Mouse (Mus musculus) myocyte (in vitro differentiated cells): ENCODE data around the gene Coro2a. TPM values are rescaled to one million over a fixed set of nuclear protein-coding genes. Genes with fewer than 3 reads are reported as not detected.

ENCODE experiments used
- H3K27me3 ChIP-seq: one replicate; pipeline ENCODE4 v1.6.1; 2011; ENCODE audit not compliant: control insufficient read depth, insufficient read depth, insufficient read length
- H3K36me3 ChIP-seq: one replicate; pipeline ENCODE4 v1.6.1; 2011; ENCODE audit not compliant: control insufficient read depth, insufficient read depth
- H3K4me2 ChIP-seq: one replicate; pipeline ENCODE4 v1.6.1; 2011; ENCODE audit warnings: low read depth, control low read depth
- H3K4me3 ChIP-seq: one replicate; pipeline ENCODE4 v1.5.1; 2011; ENCODE audit warnings: mild to moderate bottlenecking, control low read depth, moderate library complexity
- H3K79me2 ChIP-seq: one replicate; pipeline ENCODE4 v1.6.1; 2011; ENCODE audit not compliant: control insufficient read depth, insufficient read depth
- H3ac ChIP-seq: one replicate; pipeline ENCODE4 v1.6.1; 2011; ENCODE audit not compliant: control insufficient read depth, insufficient read length
- CEBPB ChIP-seq: IDR thresholded peaks from 2 replicates; pipeline ENCODE4 v1.6.1; 2011; ENCODE audit warnings: mild to moderate bottlenecking, moderate library complexity; ENCODE audit not compliant: poor library complexity, insufficient read depth, severe bottlenecking
- E2F4 ChIP-seq: IDR thresholded peaks from one replicate; pipeline ENCODE4 v1.6.1; 2011; ENCODE audit warnings: mild to moderate bottlenecking, control low read depth, moderate library complexity; ENCODE audit not compliant: insufficient read depth
- MAX ChIP-seq: IDR thresholded peaks from one replicate; pipeline ENCODE4 v1.6.1; 2011; ENCODE audit warnings: low read depth, mild to moderate bottlenecking, control low read depth
- MYOD1 ChIP-seq, 3 experiments: IDR thresholded peaks; one replicate each; pipeline ENCODE4 v1.6.1; 2011; ENCODE audit warnings: control low read depth in 2 of 3, low read depth in 2 of 3, mild to moderate bottlenecking in 2 of 3, moderate library complexity in 1 of 3; ENCODE audit not compliant: insufficient read length in 2 of 3, control insufficient read depth in 1 of 3
- MYOG ChIP-seq, 3 experiments: IDR thresholded peaks; one replicate each; pipeline ENCODE4 v1.6.1; 2011; ENCODE audit warnings: control low read depth in 2 of 3, low read depth in 2 of 3, mild to moderate bottlenecking in 2 of 3; ENCODE audit not compliant: insufficient read length in 2 of 3, control insufficient read depth in 1 of 3, insufficient read depth in 1 of 3
- POLR2A ChIP-seq: IDR thresholded peaks from one replicate; pipeline ENCODE4 v1.6.1; 2011; ENCODE audit warnings: low read depth, mild to moderate bottlenecking, control low read depth, moderate library complexity; ENCODE audit not compliant: insufficient read length
- POLR2AphosphoS2 ChIP-seq: IDR thresholded peaks from one replicate; pipeline ENCODE4 v1.6.1; 2011; ENCODE audit warnings: low read depth, control low read depth; ENCODE audit not compliant: insufficient read length
- REST ChIP-seq: IDR thresholded peaks from one replicate; pipeline ENCODE4 v1.6.1; 2011; ENCODE audit warnings: mild to moderate bottlenecking, control low read depth, moderate library complexity; ENCODE audit not compliant: insufficient read depth, insufficient read length
- SRF ChIP-seq: IDR thresholded peaks from one replicate; pipeline ENCODE4 v1.6.1; 2011; ENCODE audit warnings: low read depth; ENCODE audit not compliant: control insufficient read depth, insufficient read length
- TCF12 ChIP-seq: IDR thresholded peaks from one replicate; pipeline ENCODE4 v1.6.1; 2011; ENCODE audit warnings: mild to moderate bottlenecking, control low read depth; ENCODE audit not compliant: poor library complexity, insufficient read depth, severe bottlenecking
- TCF3 ChIP-seq: IDR thresholded peaks from one replicate; pipeline ENCODE4 v1.6.1; 2011; ENCODE audit warnings: low read depth, control low read depth; ENCODE audit not compliant: insufficient read length
- USF1 ChIP-seq: IDR thresholded peaks from one replicate; pipeline ENCODE4 v1.6.1; 2011; ENCODE audit warnings: low read depth, mild to moderate bottlenecking, control low read depth, moderate library complexity
- polyA plus RNA-seq: library from polyadenylated mRNA; unstranded; fragments of >200 nt; fragmentation: generic; extraction: Trizol; gene quantifications from one replicate; pipeline ENCODE4 v1.2.1, GENCODE M21; 2012; ENCODE audit warnings: missing spikeins

Gene Coro2a
- polyA plus RNA-seq, 1 experiment, result 0.30 TPM

DNA sequence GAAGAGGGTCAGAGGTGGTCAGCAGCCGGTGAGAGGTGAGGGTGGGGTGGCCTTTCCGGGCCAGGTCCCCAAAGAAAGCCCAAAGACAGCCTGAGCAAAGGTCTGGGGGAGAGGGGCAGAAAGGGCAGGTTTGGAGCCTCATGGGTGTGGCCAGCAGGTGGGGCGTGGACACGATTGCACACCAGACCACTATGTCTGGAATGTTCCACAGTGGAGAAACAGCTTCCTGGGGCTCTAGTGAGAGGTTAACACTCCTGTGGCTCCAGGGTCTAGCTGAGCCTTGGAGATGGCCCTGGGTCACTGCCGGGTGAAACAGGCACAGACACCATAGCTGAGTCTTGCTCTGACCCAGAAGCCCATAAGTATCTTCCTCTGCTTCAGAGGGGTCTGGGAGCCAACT, 21.0 kb upstream of the Coro2a start:
- TF ChIP-seq REST (no peak), TCF3 (no peak), POLR2A (no peak), CEBPB (no peak), MYOG (IDR thresholded peaks at IDR 0.05; ENCODE audit: control insufficient read depth in 1 of 3, insufficient read depth in 1 of 3, insufficient read length in 2 of 3, low read depth in 2 of 3) (no peak), USF1 (no peak), E2F4 (no peak), MAX (no peak), POLR2AphosphoS2 (no peak), SRF (no peak), MYOD1 (IDR thresholded peaks at IDR 0.05; ENCODE audit: control insufficient read depth in 1 of 3, insufficient read length in 2 of 3, low read depth in 2 of 3) (no peak), TCF12 (no peak)

DNA sequence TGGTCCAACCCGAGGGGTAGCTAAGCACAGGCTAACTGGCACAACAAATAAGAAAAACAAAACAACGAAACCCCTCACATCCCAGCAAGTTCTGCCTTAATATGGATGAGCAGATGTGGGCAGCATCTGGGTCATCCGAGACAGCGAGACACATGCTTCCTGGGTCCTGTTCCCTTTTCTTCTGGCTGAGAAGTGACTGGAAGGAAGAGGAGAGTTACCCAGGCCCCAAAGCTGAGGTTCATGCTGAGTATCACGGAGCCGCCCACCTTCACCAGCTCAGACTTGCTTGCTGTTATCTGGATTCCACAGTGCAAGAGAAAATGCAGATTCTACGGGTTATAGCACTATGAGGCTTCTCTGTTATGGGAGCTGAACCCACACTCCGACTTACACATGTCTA, 18.9 kb upstream of the Coro2a start:
- no peaks in the 10 kb centered on the region for H3K79me2 ChIP-seq
- H3ac ChIP-seq, result no peak overlapping the region
- no peaks in the 10 kb centered on the region for H3K36me3 ChIP-seq
- no peak for TF ChIP-seq REST
- TF ChIP-seq USF1, result no peak
- no peak for TF ChIP-seq E2F4
- TF ChIP-seq MYOD1 (IDR thresholded peaks at IDR 0.05; ENCODE audit: control insufficient read depth in 1 of 3, insufficient read length in 2 of 3, low read depth in 2 of 3), result no peak
- no peak overlapping the region for H3K4me2 ChIP-seq
- no peaks in the 10 kb centered on the region for H3K27me3 ChIP-seq
- no peak overlapping the region for H3K4me3 ChIP-seq

More for the DNA sequence above, 21.0 kb upstream of the Coro2a start:
- no peak overlapping the region for H3K4me3 ChIP-seq
- no peaks in the 10 kb centered on the region for H3K79me2 ChIP-seq
- H3ac ChIP-seq, result no peak overlapping the region
- H3K36me3 ChIP-seq, result no peaks in the 10 kb centered on the region
- H3K4me2 ChIP-seq, result no peak overlapping the region
- H3K27me3 ChIP-seq, result no peaks in the 10 kb centered on the region

DNA sequence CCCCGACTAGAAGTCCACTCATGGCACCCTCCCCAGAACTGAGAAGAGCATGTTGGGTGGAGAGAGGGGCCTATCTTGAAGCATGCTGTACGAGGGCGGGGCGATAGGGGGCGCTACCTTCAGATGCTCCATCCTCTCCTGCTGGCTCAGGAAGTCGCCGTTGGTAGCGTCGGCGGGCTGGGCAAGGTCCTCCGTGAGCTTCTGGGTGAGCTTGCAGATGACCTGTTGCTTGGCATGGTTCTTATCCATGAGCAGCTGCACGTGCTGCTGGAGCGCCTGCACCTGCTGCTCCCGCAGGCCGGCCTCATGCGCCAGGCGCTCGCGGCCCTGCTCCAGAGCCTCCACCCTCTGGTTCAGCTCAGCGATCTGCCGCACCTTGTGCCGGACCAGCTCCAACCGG, 18.3 kb upstream of the Coro2a start:
- Histone ChIP-seq H3K4me2 (no peak overlapping the region), H3K27me3 (no peaks in the 10 kb centered on the region), H3K79me2 (no peaks in the 10 kb centered on the region), H3K4me3 (no peak overlapping the region), H3K36me3 (no peaks in the 10 kb centered on the region), H3ac (no peak overlapping the region)
- TF ChIP-seq USF1 (no peak), TCF12 (no peak), CEBPB (no peak), SRF (no peak), POLR2A (no peak), E2F4 (no peak), MYOD1 (IDR thresholded peaks at IDR 0.05; ENCODE audit: control insufficient read depth in 1 of 3, insufficient read length in 2 of 3, low read depth in 2 of 3) (no peak), REST (no peak), TCF3 (no peak), MYOG (IDR thresholded peaks at IDR 0.05; ENCODE audit: control insufficient read depth in 1 of 3, insufficient read depth in 1 of 3, insufficient read length in 2 of 3, low read depth in 2 of 3) (no peak), MAX (no peak), POLR2AphosphoS2 (no peak)

DNA sequence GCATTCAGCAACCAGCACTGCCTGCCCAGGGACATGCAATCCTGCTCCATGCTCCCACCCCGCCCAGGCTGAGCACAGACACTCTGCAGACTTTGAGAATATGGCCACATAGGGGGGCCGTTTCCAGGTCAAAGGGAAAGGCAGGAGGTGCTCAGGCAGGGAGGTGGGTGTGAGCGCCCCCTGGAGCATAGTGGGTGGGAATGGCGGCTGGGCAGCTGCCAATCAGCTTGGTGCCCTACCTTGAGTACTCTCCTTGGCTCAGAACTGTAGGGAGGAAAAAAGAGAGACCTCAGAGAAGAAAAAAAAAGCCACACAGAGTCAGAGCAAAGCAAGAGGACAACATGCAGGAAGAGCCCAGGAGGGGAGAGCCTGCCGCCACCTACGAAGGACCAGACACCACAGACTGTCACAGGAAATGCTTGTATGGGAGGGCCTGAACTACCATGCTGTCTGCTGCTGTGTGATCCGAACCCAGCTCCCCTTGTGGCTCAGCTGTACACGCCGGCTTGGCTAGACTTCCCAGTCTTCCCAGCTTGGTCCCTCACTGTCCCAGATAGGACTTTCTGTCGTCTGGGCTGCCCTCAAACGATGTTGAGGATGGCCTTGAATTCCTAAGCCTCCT, 16.3 kb upstream of the Coro2a start:
- no peak for TF ChIP-seq MYOD1 (IDR thresholded peaks at IDR 0.05; ENCODE audit: control insufficient read depth in 1 of 3, insufficient read length in 2 of 3, low read depth in 2 of 3)
- no peak for TF ChIP-seq MYOG (IDR thresholded peaks at IDR 0.05; ENCODE audit: control insufficient read depth in 1 of 3, insufficient read depth in 1 of 3, insufficient read length in 2 of 3, low read depth in 2 of 3)
- no peak for TF ChIP-seq USF1
- no peak for TF ChIP-seq SRF
- Histone ChIP-seq H3K27me3 (no peaks in the 10 kb centered on the region), H3K4me3 (no peak overlapping the region), H3ac (no peak overlapping the region), H3K4me2 (no peak overlapping the region), H3K36me3 (no peaks in the 10 kb centered on the region), H3K79me2 (no peaks in the 10 kb centered on the region)

DNA sequence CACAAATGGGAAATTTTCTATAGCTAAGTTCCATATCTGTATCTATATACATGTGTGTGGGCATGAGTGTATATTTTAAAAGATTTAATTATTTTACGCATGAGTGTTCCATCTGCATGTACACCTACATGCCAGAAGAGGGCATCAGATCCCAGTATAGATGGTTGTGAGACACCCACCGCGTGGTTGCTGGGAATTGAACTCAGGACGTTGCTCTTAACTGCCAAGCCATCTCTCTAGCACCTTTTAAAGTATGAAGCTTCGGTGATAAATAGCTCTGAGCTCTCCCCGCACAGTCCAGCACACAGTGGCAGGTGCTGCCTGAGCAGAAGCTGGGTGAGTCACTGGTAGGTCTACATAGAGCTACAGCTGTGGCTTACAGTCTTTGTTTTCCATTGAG, 15.4 kb upstream of the Coro2a start:
- no peaks in the 10 kb centered on the region for H3K36me3 ChIP-seq
- H3ac ChIP-seq, result no peak overlapping the region
- TF ChIP-seq USF1 (no peak), POLR2AphosphoS2 (no peak), MAX (no peak), TCF3 (no peak), TCF12 (no peak), CEBPB (no peak), E2F4 (no peak), MYOD1 (IDR thresholded peaks at IDR 0.05; ENCODE audit: control insufficient read depth in 1 of 3, insufficient read length in 2 of 3, low read depth in 2 of 3) (no peak), POLR2A (no peak), SRF (no peak), MYOG (IDR thresholded peaks at IDR 0.05; ENCODE audit: control insufficient read depth in 1 of 3, insufficient read depth in 1 of 3, insufficient read length in 2 of 3, low read depth in 2 of 3) (no peak), REST (no peak)
- no peaks in the 10 kb centered on the region for H3K79me2 ChIP-seq
- no peak overlapping the region for H3K4me2 ChIP-seq
- no peak overlapping the region for H3K4me3 ChIP-seq
- H3K27me3 ChIP-seq, result no peaks in the 10 kb centered on the region
